Mouse (Mus musculus) embryonic facial prominence, embryonic 15.5 days (tissue): Measurements from ENCODE around the gene Rasl11b. TPM values are rescaled to one million over a fixed set of nuclear protein-coding genes. Genes with fewer than 3 reads are reported as not detected.

Source experiments
- ATAC-seq: fragments of 200-750 bp; cut with Nextera tagmentation; 2 replicates; pipeline ENCODE4 v1.8.0; 2017; ENCODE audit warnings: low read depth, moderate TSS enrichment; ENCODE audit not compliant: insufficient number of reproducible peaks, low FRiP score, low TSS enrichment
- H3K27ac ChIP-seq: fragments of 300-500 bp; sonication (generic); replicated peaks from 2 replicates; pipeline ENCODE4 v1.5.1; 2015; ENCODE audit warnings: mild to moderate bottlenecking, inconsistent platforms
- H3K27me3 ChIP-seq: fragments of 300-500 bp; sonication (generic); 2 replicates; pipeline ENCODE4 v1.6.1; 2015; ENCODE audit warnings: inconsistent platforms
- H3K36me3 ChIP-seq: fragments of 300-500 bp; sonication (generic); 2 replicates; pipeline ENCODE4 v1.6.1; 2015; ENCODE audit warnings: mild to moderate bottlenecking, inconsistent platforms
- H3K4me1 ChIP-seq: fragments of 300-500 bp; sonication (generic); 2 replicates; pipeline ENCODE4 v1.6.1; 2015; ENCODE audit warnings: inconsistent platforms
- H3K4me2 ChIP-seq: fragments of 300-500 bp; sonication (generic); replicated peaks from 2 replicates; pipeline ENCODE4 v1.6.1; 2015; ENCODE audit warnings: mild to moderate bottlenecking, inconsistent platforms
- H3K4me3 ChIP-seq: fragments of 300-500 bp; sonication (generic); replicated peaks from 2 replicates; pipeline ENCODE4 v1.5.1; 2015; ENCODE audit warnings: mild to moderate bottlenecking, inconsistent platforms
- H3K9ac ChIP-seq: fragments of 300-500 bp; sonication (generic); 2 replicates; pipeline ENCODE4 v1.6.1; 2015; ENCODE audit warnings: inconsistent platforms
- H3K9me3 ChIP-seq: fragments of 300-500 bp; sonication (generic); replicated peaks from 2 replicates; pipeline ENCODE4 v1.6.1; 2016; ENCODE audit warnings: inconsistent platforms
- WGBS: fragments of 180-500 bp; shearing (Covaris S2); methylation state at CpG from one replicate; pipeline ENCODE4 v1.1.7; 2015; 5-methylcytosine and 5-hydroxymethylcytosine counted together
- polyA plus RNA-seq: library from polyadenylated mRNA; unstranded; fragments of >200 nt; fragmentation: Nextera tagmentation; extraction: Ambion mirVana; gene quantifications from 2 replicates; pipeline ENCODE4 v1.2.1, GENCODE M21; 2015

Gene Rasl11b
- polyA plus RNA-seq, 1 experiment from 2014 or later = 138 TPM

DNA sequence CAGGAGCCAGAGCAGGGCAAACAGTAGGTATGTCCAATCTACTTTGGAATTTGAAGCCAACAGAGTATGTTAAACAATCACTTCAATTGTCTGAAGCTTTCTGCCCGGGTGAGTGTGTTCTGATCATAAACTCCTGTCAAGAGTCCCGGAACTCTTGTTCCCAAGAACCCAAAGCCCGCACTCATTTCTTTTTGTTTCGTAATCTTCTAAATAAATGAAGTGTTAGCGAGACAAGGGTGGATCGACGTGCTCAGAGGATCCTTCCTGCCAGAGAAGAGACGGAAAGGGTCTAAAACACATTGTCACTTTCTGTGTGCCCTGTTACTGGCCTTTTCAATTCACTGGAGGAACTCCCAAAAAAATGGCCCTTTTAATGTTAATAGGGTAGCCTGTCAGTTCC lies 6.2 kb upstream of the Rasl11b start:
- H3K27me3 ChIP-seq = no peaks in the 10 kb centered on the region
- H3K36me3 ChIP-seq = no peaks in the 10 kb centered on the region
- H3K4me1 ChIP-seq = peaks cover 30% of the 10 kb centered on the region
- no peak overlapping the region for H3K9ac ChIP-seq
- no peaks in the 10 kb centered on the region for H3K9me3 ChIP-seq
- H3K4me3 ChIP-seq = no peak overlapping the region
- no peak for ATAC-seq
- no peak overlapping the region for H3K27ac ChIP-seq
- WGBS = 80% methylated on average over 8 of the region's 8 CpGs
- H3K4me2 ChIP-seq = no peak overlapping the region

DNA sequence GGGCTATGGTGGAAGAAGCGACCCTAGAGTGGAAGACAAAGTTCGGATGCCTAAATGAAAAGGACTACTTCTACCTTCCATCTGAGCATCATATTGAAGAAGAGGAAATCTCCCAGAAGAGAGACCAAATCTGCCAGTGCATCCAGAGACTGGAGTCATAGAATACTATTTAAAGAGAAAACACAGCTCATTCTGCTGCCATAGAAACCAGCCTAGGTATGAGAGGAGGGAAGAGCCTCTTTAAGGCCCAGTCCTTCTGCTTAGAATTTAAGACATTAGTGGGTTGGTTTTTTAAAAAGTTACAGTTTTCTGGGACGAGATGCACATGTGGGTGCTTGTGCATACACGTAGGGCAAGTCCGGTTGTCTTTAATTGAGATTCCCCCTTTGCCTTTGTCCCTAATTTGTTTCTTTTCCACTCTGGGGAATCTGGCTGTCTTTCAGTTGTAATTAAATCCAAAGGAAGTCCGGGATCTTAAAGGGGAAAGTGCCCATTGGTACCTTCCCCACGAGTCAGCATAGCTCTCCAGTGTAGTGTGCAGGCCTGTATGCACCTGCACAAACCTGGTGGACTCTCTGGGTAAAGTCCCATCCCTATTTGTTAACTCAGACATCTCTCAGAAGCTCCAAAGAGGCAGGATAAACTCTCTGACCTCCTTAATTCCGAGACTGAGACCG lies 5.5 kb upstream of the Rasl11b start:
- 38% methylated on average over 9 of the region's 9 CpGs for WGBS
- peaks cover 37% of the 10 kb centered on the region for H3K4me1 ChIP-seq
- peak overlapping the region; percentile 63; the same call in 1 of the 2 replicates for H3K27ac ChIP-seq
- no peaks in the 10 kb centered on the region for H3K36me3 ChIP-seq
- no peaks in the 10 kb centered on the region for H3K27me3 ChIP-seq
- H3K4me2 ChIP-seq = peak overlapping the region; percentile 24
- no peak overlapping the region for H3K4me3 ChIP-seq
- no peaks in the 10 kb centered on the region for H3K9me3 ChIP-seq
- no peak for ATAC-seq
- no peak overlapping the region for H3K9ac ChIP-seq

DNA sequence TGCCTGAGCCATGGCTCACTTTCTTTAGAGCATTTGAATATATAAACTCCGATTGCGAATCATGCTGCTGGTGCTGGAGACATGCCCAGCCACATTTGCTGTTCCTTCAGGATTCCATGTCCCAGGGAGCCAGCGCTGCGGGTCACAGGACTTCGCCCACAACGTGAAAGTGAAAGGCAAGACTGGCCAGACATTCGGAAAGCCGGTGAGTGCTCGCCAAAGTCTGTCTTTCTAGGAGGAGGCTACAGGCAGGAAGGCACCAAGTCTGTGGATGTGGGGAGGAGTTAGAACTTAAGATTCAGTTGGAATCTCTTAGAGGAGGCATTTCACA lies 5.0 kb upstream of the Rasl11b start:
- no peaks in the 10 kb centered on the region for H3K36me3 ChIP-seq
- no peak for ATAC-seq
- H3K4me1 ChIP-seq = peaks cover 40% of the 10 kb centered on the region
- H3K27me3 ChIP-seq = no peaks in the 10 kb centered on the region
- no peak overlapping the region for H3K9ac ChIP-seq
- no peak overlapping the region for H3K4me3 ChIP-seq
- no peaks in the 10 kb centered on the region for H3K9me3 ChIP-seq
- WGBS = 29% methylated on average over 9 of the region's 9 CpGs
- H3K27ac ChIP-seq = peak overlapping the region; percentile 63
- H3K4me2 ChIP-seq = peak overlapping the region; percentile 24

DNA sequence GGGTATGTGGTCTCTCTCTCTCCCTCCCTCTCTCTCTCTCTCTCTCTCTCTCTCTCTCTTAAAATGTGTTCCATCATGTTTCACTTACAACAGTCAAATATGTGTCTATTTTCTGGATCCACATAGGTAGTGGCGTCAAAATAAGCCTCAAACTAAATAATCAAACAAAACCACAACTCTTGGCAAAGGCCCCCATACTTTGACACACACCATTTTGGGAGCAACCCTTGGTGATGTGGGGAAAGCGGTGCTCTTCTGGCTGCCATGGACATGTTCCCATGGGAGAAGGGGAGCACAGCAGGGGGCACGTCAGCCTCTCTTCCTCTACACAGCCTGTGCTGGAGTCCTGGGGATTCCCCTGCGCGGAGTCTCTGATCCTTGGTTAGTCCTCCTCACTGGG lies 4.2 kb upstream of the Rasl11b start:
- H3K4me2 ChIP-seq = no peak overlapping the region
- no peak overlapping the region for H3K4me3 ChIP-seq
- H3K4me1 ChIP-seq = peaks cover 40% of the 10 kb centered on the region
- 62% methylated on average over 5 of the region's 5 CpGs for whole genome bisulfite sequencing
- no peak overlapping the region for H3K27ac ChIP-seq
- no peaks in the 10 kb centered on the region for H3K36me3 ChIP-seq
- no peaks in the 10 kb centered on the region for H3K9me3 ChIP-seq
- no peak for ATAC-seq
- no peaks in the 10 kb centered on the region for H3K27me3 ChIP-seq
- H3K9ac ChIP-seq = no peak overlapping the region

DNA sequence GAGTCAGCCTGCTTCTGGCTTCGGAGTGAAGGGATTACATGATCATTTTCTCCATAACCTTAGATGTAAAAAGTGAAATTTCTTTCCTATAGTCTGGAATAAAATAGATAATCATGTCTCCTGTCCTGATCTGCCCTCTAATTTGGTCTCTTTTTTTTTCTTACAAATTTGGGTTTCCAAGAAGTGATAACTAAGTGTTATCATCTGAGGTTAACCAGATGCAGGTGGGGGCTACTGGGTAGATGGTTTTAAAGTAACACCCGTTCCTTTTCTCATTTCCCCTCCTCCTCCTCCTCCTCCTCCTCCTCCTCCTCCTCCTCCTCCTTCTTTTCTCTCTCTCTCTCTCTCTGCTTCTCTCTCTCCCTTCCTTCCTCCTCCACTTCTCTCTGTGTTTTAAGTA lies 2.1 kb upstream of the Rasl11b start:
- 48% methylated on average over 2 of the region's 2 CpGs for WGBS
- Histone ChIP-seq H3K9me3 (no peaks in the 10 kb centered on the region), H3K9ac (no peak overlapping the region), H3K27me3 (no peaks in the 10 kb centered on the region), H3K4me2 (no peak overlapping the region), H3K27ac (no peak overlapping the region), H3K4me1 (peaks cover 49% of the 10 kb centered on the region), H3K36me3 (peaks cover 8% of the 10 kb centered on the region; the same call in 1 of the 2 replicates), H3K4me3 (no peak overlapping the region)
- no peak for ATAC-seq

DNA sequence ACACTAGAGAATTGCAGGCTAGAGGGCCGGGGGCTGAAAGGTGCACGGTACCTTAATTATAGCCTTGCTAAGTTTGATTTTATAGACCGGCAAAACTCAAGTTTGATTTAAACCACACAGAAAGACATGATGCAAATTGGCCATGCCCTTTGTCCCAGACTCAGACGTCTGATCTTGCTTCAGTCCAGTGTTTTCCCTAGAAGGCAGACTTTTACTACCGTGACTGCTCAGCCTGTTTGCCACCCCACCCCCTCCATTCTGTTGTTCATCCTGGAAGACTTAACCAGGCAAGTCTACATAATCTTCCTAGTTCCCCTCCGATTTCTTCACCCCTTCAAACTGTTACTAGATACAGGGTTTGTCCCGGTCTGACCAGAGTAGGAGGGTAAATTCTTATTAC lies 1.5 kb upstream of the Rasl11b start:
- 27% methylated on average over 7 of the region's 7 CpGs for WGBS
- H3K9ac ChIP-seq = no peak overlapping the region
- no peak overlapping the region for H3K4me3 ChIP-seq
- H3K4me1 ChIP-seq = peaks cover 56% of the 10 kb centered on the region
- H3K9me3 ChIP-seq = no peaks in the 10 kb centered on the region
- ATAC-seq = no peak
- no peaks in the 10 kb centered on the region for H3K27me3 ChIP-seq
- H3K36me3 ChIP-seq = peaks cover 15% of the 10 kb centered on the region
- H3K27ac ChIP-seq = no peak overlapping the region
- H3K4me2 ChIP-seq = peak overlapping the region; percentile 98

DNA sequence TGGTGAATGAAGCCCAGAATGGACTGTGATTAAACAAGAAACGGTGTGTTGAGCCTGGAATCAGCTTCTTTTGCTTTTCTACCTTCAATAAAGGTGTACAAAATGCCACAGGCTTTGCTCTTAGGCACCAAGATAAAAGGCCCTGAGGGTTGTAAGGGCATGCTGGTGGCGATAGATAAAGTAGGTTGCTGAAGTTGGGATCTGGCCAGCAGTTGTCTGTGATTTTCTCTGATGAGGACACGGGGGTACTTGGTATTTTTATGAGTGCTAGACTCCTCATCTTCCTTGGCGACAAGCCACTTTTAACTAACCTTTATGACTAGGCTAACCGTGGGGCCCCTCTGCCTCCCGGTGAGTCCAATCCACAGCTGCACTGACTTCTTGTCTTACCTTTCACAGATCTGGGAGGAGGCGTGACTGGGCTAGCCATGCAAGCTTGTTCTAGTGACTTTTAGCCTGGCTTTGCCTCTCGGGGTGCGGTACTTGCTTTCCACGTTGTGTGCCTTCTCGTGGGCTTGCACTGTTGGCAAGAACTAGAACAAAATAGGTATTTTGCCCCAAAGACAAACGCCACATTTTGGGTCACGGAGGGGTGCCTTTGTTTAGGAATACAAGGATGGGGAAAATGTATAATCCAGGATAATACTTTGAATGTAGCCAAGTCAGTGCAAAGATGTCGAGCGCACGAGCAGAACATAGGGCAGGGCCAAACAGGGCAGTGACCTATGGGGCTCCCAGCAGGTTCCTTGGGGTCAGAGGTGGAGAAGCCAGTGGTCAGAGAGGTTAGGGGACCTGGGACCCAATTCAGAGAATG lies 852 bp upstream of the Rasl11b start:
- ATAC-seq = no peak; the same call in 1 of the 2 replicates
- Histone ChIP-seq H3K36me3 (peaks cover 17% of the 10 kb centered on the region), H3K27ac (peak overlapping the region; percentile 92; the same call in 1 of the 2 replicates), H3K4me2 (peak overlapping the region; percentile 98), H3K4me3 (peak overlapping the region; percentile 99), H3K4me1 (peaks cover 59% of the 10 kb centered on the region), H3K9me3 (no peaks in the 10 kb centered on the region), H3K27me3 (no peaks in the 10 kb centered on the region), H3K9ac (peak overlapping the region; percentile 57)
- WGBS = 24% methylated on average over 16 of the region's 16 CpGs

DNA sequence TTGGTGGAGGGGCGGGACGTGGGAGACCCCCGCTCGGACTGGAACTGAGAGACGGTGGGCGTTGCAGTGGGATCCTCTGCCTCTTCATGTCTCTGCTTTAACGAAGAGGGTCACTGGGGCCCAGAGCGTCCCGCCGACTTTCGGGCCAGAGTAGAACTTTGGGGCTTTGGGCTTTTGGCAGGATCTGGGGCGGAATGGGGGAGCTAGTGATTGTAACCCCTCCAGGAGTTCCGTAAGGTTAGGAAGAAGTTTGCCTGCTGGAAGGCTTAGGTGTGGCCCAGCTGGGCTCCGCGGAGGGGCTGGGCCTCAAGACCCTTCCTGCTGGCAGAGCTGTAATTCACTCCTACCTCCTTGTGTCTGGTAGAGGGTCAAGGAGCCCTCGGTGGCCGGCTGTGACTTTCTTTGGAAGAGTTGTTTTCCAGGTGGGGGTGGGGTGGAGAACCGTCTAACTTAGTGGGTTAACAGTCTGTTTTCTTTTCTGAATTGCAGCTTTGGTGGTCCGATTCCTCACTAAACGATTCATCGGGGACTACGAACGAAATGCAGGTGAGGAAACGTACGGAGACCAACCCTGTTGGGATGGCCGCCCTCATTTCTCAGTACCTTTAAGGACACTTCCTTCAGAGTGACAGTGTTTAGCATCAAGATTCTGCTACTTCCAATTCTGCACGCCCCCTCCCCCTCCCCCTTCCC lies 674 bp downstream of the Rasl11b start:
- ATAC-seq = 0 out of 2 replicates have a peak, but pooled peaks have one; percentile 3

DNA sequence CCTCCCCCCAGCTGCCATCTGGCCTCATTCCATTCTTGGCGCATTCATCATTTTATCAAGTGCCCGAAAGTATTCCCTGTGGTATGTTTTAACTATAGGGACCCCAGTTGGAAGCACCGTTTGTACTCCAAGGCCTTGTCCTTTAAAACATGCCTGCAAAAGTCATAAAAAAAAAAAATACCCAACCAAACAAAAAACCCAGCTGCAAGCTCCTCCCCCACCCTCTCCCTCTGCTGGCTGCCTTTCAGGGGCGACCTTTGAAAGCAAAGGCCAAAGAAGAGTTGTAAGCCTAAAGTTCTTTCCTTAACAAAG lies 1.2 kb downstream of the Rasl11b start:
- Histone ChIP-seq H3K9me3 (no peaks in the 10 kb centered on the region), H3K4me2 (peak overlapping the region; percentile 98), H3K9ac (peak overlapping the region; percentile 47; the same call in 1 of the 2 replicates), H3K36me3 (peaks cover 22% of the 10 kb centered on the region), H3K27ac (peak overlapping the region; percentile 85), H3K4me3 (peak overlapping the region; percentile 99), H3K27me3 (no peaks in the 10 kb centered on the region), H3K4me1 (peaks cover 58% of the 10 kb centered on the region)
- 3% methylated on average over 4 of the region's 4 CpGs for WGBS
- ATAC-seq = no peak

More for the DNA sequence above, 674 bp downstream of the Rasl11b start:
- Histone ChIP-seq H3K27me3 (no peaks in the 10 kb centered on the region), H3K9ac (peak overlapping the region; percentile 99), H3K36me3 (peaks cover 22% of the 10 kb centered on the region), H3K4me2 (peak overlapping the region; percentile 98), H3K4me3 (peak overlapping the region; percentile 99), H3K9me3 (no peaks in the 10 kb centered on the region), H3K4me1 (peaks cover 58% of the 10 kb centered on the region), H3K27ac (peak overlapping the region; percentile 92)
- 1% methylated on average over 27 of the region's 27 CpGs for WGBS

DNA sequence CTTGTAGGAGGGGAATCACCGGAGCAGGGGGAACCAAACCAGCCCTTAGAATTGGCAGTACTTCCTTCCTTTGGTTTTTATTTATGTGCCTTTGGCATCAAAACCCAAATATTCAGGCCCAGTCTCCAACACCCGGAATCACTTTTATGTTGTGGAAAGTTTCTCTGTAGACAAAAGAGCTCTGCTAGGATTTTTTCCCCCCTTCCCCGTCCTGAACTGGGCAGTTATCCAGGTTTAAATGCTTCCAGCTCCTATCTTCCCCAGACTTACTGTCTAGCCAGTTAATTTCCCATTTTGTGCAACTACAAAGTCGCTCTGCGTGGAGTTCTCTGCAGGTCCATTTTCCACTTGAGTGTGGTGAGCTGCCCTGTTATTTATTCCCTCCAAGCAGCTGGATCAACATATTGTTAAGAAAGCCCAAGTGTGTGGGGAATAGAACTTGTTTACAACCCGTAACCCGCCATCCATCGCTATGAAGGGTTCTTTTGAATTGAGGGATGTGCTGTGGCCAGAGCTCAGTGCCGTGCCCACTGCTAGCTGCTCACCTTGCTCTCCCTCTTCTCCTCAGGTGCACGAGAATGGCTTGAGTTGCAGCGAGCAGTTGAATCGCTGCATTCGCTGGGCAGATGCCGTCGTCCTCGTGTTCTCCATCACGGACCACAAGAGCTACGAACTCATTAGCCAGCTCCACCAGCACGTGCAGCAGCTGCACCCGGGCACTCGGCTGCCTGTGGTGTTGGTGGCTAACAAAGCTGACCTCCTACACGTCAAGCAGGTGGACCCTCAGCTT lies 2.6 kb downstream of the Rasl11b start:
- Histone ChIP-seq H3K27ac (peak overlapping the region; percentile 85), H3K36me3 (peaks cover 22% of the 10 kb centered on the region), H3K9ac (peak overlapping the region; percentile 47), H3K9me3 (no peaks in the 10 kb centered on the region), H3K27me3 (no peaks in the 10 kb centered on the region), H3K4me2 (peak overlapping the region; percentile 98), H3K4me3 (peak overlapping the region; percentile 99), H3K4me1 (peaks cover 71% of the 10 kb centered on the region)
- WGBS = 52% methylated on average over 22 of the region's 22 CpGs
- ATAC-seq = 0 out of 2 replicates have a peak, but pooled peaks have one; percentile 8
